Mouse (Mus musculus): ENCODE measurements around the gene Ccdc9b.
A peak's percentile ranks its signal among the peaks of the same experiment; 100 is the strongest.

DNA sequence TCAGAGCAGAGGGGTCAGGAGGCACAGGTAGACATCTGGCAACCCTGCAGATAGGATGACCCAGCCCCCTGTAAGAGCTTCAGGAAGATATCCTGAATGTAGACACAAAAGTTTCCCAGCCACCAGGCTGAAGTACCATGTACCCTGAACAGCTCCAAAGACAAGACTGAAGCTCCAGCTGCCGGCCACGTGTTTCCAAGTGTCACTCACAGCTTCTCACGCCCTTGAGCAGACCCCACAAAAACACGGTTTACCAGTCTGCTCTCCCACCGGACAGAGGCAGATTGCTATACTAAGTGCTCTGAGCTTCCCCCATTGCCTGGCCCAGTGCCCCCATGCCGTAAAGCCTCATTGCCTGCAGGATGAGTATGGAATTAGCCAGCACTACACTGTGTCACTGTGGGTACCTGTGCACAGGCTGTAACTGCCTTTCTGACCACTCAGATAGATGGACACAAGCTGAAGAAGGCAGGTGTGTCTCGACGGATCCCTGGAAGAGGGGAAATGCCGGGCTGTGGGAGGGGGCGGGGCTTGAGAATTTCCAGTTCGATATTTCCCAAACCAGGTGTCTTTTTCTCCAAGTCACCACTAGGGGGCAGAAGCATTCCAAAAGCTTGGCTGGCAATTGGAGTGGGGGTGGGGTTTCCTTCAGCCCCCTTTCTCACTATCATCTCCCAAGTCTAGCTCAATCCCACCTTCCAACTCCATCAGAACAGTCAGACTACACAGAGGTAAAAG, 1.8 kb upstream of the Ccdc9b start:
- peak; percentile 55 for TF ChIP-seq CTCF (IDR thresholded peaks at IDR 0.05; ENCODE audit: low read depth, low read length)
- TF ChIP-seq EP300 (IDR thresholded peaks at IDR 0.05; ENCODE audit: insufficient read depth, low read depth, low read length): no peak

All from ES-Bruce4 (cell line).